Mouse (Mus musculus): ENCODE data around the gene Gm20388.

Gene Gm20388

DNA sequence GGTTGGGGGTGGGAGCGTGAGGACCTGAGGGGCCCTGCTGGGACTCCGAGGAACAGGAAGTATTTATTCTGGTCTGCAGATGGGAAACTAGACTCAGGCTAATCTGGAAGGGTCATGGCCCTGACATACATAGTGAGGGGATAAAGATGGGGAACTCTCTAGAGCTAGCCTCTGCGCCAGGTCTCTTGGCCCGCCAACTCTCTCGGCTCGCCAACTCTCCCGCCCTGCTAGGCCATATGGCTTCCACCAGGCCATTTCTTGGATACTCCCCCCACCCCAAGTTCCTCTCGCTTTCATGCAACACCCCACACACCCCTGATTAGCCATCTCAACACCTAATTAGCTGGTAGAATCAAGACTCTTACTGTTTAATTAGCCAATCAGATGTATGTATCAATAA, 101.8 kb downstream of the Gm20388 start:
- DNase-seq (ENCODE audit: low spot score in 2 of 2): no peak

DNA sequence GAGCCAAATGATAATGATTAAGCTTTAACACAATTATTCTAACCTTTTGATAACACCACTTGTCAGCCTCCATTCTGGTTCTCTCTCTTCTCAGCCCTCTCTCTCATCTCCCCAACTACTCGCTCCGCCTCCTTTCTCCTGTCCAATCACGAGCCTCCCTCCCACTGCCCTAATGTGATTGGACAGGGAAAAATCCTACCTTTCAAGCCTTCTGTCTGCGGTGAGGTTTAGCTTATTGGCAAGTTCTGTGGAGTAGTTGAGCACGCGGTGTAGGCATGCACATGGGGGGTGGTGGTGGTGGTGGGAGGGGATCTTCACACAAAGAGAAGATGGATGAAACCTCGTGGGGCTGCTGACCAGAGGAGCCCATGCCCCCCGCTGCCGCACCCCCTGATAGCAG, 102.3 kb downstream of the Gm20388 start:
- no peak for DNase-seq (ENCODE audit: low spot score in 2 of 2)

DNA sequence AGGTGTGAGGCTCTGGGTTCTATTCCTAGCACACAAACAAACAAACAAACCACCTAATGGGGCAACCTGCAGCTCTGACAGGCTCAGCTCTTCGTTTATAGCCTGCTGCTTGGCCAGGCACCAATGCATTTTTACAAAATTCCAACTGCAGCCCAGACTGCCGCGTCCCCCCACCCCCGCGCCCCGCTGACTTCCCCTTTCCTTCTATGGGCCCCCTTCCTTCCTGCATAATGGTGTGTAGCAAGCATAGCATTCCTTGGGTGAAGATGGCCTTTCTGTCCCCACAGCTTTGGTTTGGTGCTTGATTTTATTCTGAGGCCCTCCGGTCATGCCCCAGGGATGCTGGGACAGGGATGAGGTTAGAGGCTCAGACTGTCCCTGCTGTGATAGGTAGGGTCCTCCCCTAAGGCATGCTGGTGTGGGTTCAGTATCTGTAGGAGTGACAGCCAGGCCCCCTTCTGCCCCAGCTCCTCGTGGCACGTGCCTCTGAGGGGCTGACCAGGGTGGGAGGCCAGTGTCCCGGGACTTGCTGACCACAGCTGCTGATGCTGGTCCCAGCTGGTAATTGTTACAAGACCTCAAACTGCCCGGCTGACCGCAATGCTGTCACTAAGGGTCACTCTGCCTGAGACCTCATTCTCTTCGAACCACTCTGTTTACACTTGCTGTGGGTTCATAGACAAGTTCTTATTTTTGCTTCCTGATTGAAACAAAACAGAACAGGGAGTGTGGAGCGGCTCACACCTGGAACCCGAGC, 103.8 kb downstream of the Gm20388 start:
- DNase-seq (ENCODE audit: low spot score in 2 of 2): no peak

DNA sequence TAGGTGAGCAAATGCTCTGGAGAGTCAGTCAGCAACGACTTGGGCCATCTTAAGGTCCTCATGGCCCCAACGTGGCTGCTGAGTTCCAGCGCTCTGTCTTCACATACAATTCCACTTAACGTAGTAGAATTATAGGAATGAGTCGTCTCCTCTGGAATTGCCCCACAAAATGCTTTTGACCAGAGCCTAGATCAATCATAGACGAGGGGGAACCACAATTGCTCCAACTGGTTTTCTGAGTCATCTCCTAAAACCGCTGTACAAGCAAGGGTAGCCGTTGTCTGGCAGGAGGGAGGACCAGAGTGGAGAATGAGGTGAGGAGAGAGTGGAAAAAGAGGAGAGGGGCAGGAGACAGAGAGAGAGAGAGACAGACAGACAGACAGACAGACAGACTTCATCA, 105.3 kb downstream of the Gm20388 start:
- no peak for DNase-seq (ENCODE audit: low spot score in 2 of 2)

DNA sequence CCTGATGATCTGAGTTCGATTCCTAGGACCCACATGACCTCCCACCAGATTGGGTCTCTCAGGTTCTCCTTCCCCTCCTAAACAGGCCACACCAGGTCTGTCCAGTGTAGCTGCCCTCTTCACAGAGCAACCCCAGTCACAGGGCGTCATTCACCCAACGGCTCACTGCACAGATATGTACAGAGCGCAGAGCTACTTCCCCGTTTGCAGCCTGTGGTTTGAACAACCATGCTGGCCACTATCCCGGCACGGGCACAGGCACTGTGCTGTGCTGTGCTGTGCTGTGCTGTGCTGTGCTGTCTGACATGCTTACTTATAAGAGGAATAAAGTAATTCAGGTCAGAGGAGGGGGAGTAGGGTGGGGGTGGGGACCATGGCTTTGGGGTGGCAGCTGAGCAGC, 105.8 kb downstream of the Gm20388 start:
- DNase-seq (ENCODE audit: low spot score in 2 of 2): no peak

DNA sequence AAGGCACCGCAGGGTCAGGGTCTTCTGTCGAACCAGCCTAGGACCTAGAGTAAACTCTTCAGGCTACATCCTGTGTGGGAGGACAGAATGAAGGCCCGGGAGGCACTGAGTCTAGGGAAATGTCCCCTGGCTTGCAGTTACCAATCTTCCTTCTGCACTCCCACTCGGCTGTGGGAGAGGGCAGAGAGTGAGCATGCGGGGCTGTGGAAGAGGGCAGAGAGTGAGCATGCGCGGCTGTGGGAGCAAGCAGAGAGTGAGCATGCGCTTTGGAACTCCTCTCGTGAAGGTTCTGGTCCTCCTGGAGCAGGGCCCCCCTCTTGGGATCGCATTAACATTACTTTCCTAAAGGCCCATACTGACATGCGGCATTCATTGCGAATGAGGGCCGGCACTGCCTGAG, 106.7 kb downstream of the Gm20388 start:
- no peak for DNase-seq (ENCODE audit: low spot score in 2 of 2)

DNA sequence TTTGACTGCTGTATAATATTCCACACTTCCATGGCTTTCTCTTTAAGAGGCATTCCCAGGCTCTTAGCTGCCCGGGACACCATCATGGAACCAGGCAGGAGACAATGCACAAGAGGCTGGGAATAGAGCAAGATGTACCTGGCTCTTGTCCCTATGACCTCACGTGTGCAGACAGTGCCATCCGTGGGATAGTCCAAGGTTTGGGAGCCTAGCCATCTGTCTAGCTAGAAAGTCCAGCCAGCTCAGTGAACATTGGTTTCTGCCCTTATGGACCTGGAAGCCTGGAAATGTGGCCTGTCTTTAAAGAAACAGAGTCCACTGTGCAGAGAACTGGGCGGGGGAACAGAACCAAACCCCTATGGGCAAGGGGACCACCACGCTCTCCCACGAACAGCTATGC, 107.1 kb downstream of the Gm20388 start:
- DNase-seq (ENCODE audit: low spot score in 2 of 2): no peak

DNA sequence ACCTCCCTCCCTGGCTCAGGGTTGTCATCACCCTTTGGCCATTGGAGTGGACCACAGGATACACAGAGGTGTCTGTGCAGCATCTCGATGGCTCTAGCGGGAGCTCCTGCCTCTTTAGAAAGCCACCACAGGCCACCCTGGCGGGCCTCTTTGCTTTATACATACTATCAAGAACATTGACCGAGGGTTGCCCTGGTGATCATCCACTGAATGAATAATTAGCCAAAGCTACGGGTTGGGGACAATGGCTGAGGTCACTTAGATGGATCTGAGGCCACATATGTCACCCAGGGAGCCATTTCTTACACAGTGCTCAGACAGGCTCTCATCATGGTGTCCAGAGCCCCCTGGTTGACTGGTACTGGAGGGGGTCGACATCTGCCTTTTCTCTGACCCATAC, 107.7 kb downstream of the Gm20388 start:
- DNase-seq (ENCODE audit: low spot score in 2 of 2): no peak

DNA sequence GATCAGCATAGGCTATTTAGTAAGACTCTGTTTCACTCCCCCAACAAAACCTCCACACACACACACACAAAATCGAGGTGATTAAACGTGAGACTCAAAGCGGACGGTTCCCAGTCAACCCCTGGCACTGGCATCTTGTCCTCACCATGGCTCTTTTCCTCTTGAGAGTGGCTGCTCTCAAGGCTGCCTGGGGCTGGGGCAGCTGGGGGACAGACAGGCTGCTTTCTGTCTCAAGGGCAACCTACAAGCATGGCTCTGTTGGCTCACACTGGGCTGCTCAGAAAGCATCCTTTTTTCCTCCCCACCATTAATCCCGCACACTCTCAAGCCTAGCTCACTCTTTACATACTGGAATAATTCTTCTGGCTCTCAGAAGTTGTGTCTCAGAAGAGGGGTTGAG, 108.7 kb downstream of the Gm20388 start:
- no peak for DNase-seq (ENCODE audit: low spot score in 2 of 2)

DNA sequence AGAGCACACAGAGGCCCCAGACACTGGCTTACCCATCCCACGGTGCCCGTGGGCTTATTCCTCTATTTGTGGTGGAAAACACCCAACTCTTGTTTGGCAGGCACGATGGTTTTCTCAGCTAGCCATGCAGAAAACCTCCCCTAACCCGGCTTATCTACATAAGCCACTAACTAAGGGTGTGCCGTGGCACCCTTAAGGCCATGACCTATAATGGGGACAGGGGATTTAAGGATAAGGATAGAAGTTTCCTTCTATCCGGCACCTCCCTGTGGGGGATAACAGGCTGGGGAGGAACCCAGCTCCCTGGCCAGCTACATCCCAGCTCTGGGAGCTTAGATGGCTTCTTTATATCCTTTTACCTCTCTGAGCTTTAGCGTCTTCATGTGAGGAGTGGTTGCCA, 109.7 kb downstream of the Gm20388 start:
- no peak for DNase-seq (ENCODE audit: low spot score in 2 of 2)

DNA sequence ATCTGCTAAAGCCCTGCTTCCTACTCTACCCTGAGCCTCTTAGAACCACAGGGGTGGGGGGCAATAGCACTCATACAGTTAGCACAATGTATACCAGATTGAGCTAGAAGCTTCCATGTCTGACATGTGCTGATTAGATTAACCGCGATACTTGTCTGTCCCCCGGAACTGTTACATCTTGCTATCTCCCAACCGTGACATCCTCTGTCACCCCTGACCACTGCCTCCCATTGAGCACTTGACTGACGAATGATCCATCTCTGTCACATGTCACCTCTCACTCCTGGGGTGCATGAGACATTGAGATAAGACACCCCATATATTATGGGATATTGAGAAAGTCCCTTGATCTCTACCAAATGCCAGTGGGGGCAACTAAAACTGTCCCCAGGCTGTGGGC, 115.6 kb downstream of the Gm20388 start:
- no peak for DNase-seq (ENCODE audit: low spot score in 2 of 2)

DNA sequence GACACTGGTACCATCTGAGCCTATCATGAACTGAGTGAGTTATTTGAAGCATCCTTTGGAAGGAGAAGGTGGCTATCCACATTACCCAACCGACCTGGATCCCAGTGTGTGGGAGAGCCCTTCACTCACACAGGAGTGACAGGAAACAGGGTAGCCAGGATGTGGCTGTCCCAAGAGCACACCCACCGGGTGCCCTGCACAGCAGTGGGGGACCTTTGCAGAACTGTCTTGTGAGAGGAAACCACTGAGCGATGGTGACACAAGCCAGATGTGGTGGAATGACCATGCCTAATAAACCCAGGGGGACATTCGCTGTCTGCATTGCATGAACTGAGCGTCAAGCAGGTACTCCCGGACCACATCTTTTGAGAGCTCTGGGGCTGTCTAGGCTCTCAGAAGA, 116.3 kb downstream of the Gm20388 start:
- DNase-seq (ENCODE audit: low spot score in 2 of 2): no peak

DNA sequence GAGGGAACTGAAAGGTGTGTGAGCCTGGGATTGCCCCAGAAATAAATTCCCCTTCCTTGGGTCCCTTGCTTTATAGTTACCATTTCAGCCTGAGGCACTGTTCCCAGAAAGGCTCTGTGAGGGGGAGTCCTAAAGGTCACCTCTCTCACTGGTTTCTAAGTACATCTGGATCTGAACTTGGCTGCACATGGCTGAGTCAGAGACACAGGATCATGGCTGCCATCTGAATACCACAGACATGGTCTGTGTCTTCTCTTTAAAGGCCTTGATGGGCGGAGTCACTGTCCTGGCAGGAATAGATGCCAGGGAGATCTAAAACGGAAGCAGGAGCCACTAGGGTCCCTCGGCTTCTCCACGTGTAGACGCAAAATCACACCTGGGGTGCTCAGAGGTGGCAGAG, 119.8 kb downstream of the Gm20388 start:
- DNase-seq (ENCODE audit: low spot score in 2 of 2): no peak

DNA sequence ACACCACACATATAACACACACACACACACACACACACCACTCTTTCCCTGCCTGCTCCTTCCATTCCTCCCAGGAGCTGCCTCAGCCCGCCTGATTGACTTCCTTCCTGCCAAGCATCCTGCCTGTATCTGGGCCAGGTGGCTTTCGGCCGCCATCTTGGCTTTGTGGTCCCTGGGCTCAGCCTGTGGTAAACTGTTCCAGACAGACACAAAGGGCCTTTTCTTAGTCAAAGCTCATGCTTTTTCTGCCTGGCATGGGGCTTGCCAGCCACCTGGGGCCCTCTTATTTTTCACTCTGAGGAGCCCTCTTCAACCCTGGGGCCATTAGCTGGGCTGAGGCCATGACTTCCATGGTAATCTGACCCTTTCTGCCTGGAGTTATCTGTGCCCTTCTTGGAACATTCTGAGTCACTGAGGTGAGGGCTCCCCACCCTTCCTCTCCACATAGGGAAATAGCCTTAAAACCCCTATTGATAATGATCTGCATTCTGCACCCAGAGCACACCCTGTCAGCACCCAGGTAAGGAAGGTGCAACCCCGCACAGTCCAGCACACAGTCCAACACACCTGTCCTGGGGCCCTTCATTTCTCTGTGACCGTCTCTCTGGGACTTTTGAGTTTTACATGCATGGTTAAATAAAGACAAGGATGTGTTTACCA, 122.0 kb downstream of the Gm20388 start:
- DNase-seq (ENCODE audit: low spot score in 2 of 2): no peak

DNA sequence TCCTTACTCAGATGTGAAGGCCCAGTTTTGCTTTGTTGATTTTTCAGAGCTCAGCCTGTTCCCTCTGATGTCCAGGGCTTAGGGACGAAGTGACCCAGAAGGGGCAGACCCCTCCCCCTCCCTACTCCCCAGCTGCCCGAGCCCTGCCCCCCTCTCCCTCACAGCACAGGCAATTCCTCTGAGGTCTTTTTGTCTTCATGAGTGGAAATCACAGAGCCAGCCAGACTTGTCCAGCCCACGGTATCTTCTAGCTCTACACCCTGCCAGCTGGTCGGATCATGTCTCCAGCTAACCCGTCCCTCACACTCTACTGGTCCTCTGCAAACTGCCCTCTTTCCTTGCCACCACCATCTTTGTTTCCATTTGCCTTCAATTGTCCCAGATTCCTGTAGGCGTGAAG, 123.8 kb downstream of the Gm20388 start:
- DNase-seq (ENCODE audit: low spot score in 2 of 2): no peak

DNA sequence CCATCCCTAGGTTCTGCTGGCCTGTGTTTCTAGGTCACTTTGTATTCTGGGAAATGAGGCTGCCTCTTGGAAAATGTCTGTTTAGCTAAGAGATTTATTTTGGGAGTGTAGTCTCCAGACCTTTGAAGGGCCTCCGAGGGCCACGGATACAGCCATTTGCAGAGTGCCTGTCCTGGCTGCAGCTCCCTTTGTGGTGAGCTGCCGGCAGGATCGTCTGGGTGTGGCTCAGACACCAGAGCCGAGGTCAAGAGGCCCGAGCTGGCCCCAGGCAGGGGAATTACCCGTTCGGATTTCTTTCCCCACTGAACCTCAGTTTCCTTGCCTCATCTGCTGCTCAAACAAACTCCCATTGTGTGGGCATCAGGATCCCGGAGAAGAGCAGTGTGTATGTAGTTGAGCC, 125.5 kb downstream of the Gm20388 start:
- DNase-seq (ENCODE audit: low spot score in 2 of 2): peak in 1 of 2 experiments; percentile 57

DNA sequence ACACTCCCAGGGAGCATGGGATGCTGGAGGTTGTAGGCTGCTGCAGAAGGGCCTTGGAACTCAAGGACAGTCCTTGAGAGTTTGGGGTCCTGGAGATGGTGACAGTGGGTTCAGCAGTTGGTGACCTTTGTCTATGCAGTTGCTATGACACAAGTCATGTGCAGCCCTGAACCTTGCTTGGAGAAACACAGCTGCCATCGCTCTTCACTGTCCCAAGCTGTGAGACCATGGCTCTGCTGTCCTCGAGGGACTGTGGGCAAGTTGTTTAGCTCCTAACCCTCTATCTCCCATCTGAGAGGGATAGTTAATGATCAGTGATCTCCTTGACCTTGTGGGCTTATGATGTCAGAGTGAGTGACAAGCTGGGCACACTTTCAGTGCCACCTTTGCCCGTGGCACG, 125.9 kb downstream of the Gm20388 start:
- DNase-seq (ENCODE audit: low spot score in 2 of 2): no peak

DNA sequence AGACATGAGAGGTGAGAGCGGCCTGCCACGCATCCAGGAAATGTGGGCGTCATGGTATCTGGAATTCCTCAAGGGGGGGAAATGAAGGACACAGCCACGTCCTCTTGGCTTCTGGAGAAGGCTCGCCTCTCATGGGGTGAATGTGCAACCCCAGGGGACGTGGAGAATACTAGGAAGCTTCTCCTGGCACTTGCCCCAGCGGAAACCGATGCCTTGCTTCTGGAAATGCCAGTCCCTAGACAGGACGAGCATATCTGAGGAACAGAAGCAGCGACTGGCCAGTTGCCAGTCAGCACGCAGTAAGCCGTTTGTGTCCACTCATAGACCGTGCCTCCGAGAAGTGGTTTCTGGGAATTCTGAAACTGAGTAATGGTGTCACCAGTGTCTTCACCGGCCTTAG, 126.6 kb downstream of the Gm20388 start:
- DNase-seq (ENCODE audit: low spot score in 2 of 2): peak; percentile 40 to 48

DNA sequence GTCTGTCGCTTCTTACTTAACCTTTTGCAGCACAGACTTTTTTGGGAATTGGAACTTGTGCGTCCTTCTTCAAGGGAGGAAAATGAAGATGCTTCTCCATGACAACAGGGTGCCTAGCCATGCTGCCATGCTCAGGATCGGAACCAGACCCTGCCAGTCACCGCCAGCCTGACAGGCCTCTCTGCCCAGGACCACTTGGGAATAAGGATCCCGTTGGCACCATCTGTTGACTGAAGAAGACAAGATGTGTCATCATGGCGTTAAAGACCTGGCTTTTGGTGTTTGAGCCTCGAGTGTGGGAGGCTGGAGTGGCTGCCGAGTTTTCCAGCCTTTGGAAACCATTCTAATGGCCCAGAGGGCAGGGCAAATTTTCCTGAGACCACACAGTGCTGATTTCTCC, 127.0 kb downstream of the Gm20388 start:
- no peak for DNase-seq (ENCODE audit: low spot score in 2 of 2)

DNA sequence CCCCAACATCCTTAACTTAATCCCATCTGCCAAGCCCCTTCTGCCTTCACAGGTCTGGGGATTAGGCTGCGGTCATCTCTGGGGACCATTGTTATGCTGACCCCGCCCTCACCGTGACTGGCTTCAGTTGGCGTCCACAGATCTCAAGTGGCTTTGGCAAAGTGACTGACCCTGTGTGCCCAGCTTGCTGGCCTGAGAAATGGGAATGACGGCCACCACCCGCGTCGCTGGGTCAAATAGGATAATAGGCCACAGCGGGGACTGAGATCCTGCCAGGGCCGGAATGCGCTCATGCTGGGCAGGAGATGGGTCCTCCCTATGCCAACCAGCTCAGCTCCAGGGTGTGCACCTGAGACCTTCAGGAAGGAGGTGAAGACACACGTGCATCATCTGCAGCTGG, 128.1 kb downstream of the Gm20388 start:
- DNase-seq (ENCODE audit: low spot score in 2 of 2): no peak

DNA sequence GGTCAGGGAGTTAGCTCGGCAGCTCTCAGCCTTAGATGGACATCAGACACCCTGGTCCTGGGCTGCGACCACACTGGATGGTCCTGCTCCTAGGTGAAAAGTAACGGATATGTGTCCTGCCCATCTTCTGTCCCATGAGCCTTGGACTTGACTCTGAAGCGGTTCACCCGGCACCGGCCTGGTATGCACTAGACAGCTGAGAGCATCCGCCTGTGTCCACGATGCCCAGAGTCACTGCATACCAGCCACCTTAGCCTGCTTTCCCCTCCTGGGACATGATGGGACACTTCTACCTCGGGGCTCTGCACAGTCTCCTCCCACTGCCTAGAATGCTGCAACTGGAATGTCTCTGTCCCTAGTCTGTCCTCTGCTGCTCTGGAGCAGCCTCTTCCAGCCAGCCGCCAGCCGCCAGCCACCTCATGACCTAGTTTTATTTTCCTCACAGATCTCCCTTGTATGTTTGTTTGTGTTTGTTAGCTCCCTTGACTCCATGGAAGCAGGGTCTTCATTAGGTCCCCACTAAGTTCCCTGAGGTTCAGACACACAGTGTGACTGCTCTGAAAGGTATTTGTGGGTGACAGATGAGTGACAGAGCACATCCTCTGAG, 128.8 kb downstream of the Gm20388 start:
- DNase-seq (ENCODE audit: low spot score in 2 of 2): no peak

DNA sequence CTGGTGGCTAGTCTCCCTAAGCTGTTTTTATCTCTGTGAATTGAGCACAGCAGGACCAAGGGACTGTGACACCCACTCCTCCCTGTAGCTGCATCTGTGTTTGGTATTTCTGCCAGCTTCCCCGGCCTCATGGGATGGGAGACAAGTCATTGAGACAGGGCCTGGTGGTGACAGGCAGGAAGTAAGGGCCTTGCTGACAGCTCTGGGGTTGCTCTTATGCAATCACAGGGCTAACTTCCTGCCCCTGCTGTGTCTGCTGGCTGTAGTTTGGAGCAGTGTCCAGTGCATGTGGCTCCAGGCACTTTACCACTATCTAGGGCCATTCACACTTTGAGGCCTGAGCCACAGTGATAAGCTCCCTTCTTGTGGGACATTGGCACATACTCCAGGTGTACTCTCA, 130.2 kb downstream of the Gm20388 start:
- peak; percentile 85 to 87 for DNase-seq (ENCODE audit: low spot score in 2 of 2)

Data from heart, adult 9 months (tissue).